Mouse (Mus musculus) intestine, postnatal 0 days (tissue): ENCODE results near the gene 1190005I06Rik. TPM values are rescaled to one million over a fixed set of nuclear protein-coding genes. Genes with fewer than 3 reads are reported as not detected.

ENCODE experiments used
- ATAC-seq: fragments of 200-750 bp; cut with Nextera tagmentation; 2 replicates; pipeline ENCODE4 v1.8.0; 2017; ENCODE audit warnings: mild to moderate bottlenecking, moderate TSS enrichment, moderate library complexity
- H3K27ac ChIP-seq: fragments of 300-500 bp; sonication (generic); 2 replicates; pipeline ENCODE4 v1.5.1; 2014; ENCODE audit warnings: mild to moderate bottlenecking, low read depth, low read length, moderate library complexity
- H3K27me3 ChIP-seq: fragments of 300-500 bp; sonication (generic); replicated peaks from 2 replicates; pipeline ENCODE4 v1.6.1; 2014; ENCODE audit warnings: low read length, mixed read lengths; ENCODE audit not compliant: control insufficient read depth, insufficient read depth
- H3K36me3 ChIP-seq: fragments of 300-500 bp; sonication (generic); 2 replicates; pipeline ENCODE4 v1.6.1; 2014; ENCODE audit warnings: mild to moderate bottlenecking, moderate library complexity; ENCODE audit not compliant: control insufficient read depth, insufficient read depth
- H3K4me1 ChIP-seq: fragments of 300-500 bp; sonication (generic); replicated peaks from 2 replicates; pipeline ENCODE4 v1.6.1; 2014; ENCODE audit warnings: antibody characterized with exemption, low read length, mixed read lengths; ENCODE audit not compliant: control insufficient read depth, insufficient read depth
- H3K4me2 ChIP-seq: fragments of 300-500 bp; sonication (generic); replicated peaks from 2 replicates; pipeline ENCODE4 v1.6.1; 2014; ENCODE audit warnings: low read depth, mild to moderate bottlenecking, moderate library complexity
- H3K4me3 ChIP-seq: fragments of 300-500 bp; sonication (generic); 2 replicates; pipeline ENCODE4 v1.5.1; 2014; ENCODE audit warnings: low read depth, low read length
- H3K9ac ChIP-seq: fragments of 300-500 bp; sonication (generic); 2 replicates; pipeline ENCODE4 v1.6.1; 2014; ENCODE audit warnings: mild to moderate bottlenecking, low read depth, low read length
- H3K9me3 ChIP-seq: fragments of 300-500 bp; sonication (generic); 2 replicates; pipeline ENCODE4 v1.6.1; 2016; ENCODE audit warnings: mixed run types; ENCODE audit not compliant: control insufficient read depth
- CTCF ChIP-seq: sonication (generic); IDR thresholded peaks from 2 replicates; pipeline ENCODE4 v1.5.1; 2016; ENCODE audit warnings: low read depth, mild to moderate bottlenecking, control low read depth, antibody characterized with exemption, moderate library complexity
- WGBS: fragments of 180-500 bp; shearing (Covaris S2); extraction: QIAGEN DNeasy Blood & Tissue Kit; methylation state at CpG from one replicate; pipeline ENCODE4 v1.1.7; 2014; 5-methylcytosine and 5-hydroxymethylcytosine counted together
- polyA plus RNA-seq: library from polyadenylated mRNA; unstranded; fragments of >200 nt; fragmentation: Nextera tagmentation; extraction: Ambion mirVana; gene quantifications from 2 replicates; pipeline ENCODE4 v1.2.1, GENCODE M21; 2015

1190005I06Rik gene
- polyA plus RNA-seq, 1 experiment from 2014 or later: 4.0 TPM

GRCm38 (mm10) chr8:120618110-120618509, 29.3 kb downstream of the 1190005I06Rik start:
- WGBS: 3% methylated on average over 6 of the region's 6 CpGs
- peak; percentile 51; the same call in 1 of the 2 replicates for ATAC-seq
- no peaks in the 10 kb centered on the region for H3K9me3 ChIP-seq
- no peaks in the 10 kb centered on the region for H3K27me3 ChIP-seq
- H3K9ac ChIP-seq: no peak overlapping the region
- no peak overlapping the region for H3K4me2 ChIP-seq
- peak; percentile 92 for TF ChIP-seq CTCF
- H3K36me3 ChIP-seq: no peaks in the 10 kb centered on the region
- no peaks in the 10 kb centered on the region for H3K4me1 ChIP-seq
- no peak overlapping the region for H3K4me3 ChIP-seq
- no peak overlapping the region for H3K27ac ChIP-seq

GRCm38 (mm10) chr8:120616663-120617626, 30.5 kb downstream of the 1190005I06Rik start:
- 57% methylated on average over 7 of the region's 8 CpGs for WGBS

GRCm38 (mm10) chr8:120614491-120614890, 32.9 kb downstream of the 1190005I06Rik start:
- no peak overlapping the region for H3K9ac ChIP-seq
- no peaks in the 10 kb centered on the region for H3K4me1 ChIP-seq
- H3K36me3 ChIP-seq: no peaks in the 10 kb centered on the region
- no peak overlapping the region for H3K4me3 ChIP-seq
- no peak overlapping the region for H3K27ac ChIP-seq
- H3K4me2 ChIP-seq: no peak overlapping the region
- WGBS: 92% methylated on average over 3 of the region's 3 CpGs
- H3K9me3 ChIP-seq: no peaks in the 10 kb centered on the region
- H3K27me3 ChIP-seq: no peaks in the 10 kb centered on the region
- 0 out of 2 replicates have a peak, but pooled peaks have one; percentile 16 for TF ChIP-seq CTCF
- no peak for ATAC-seq

More at GRCm38 (mm10) chr8:120616663-120617626, 30.5 kb downstream of the 1190005I06Rik start:
- no peak for TF ChIP-seq CTCF
- Histone ChIP-seq H3K9ac (no peak overlapping the region), H3K4me1 (no peaks in the 10 kb centered on the region), H3K4me3 (no peak overlapping the region), H3K27ac (no peak overlapping the region), H3K36me3 (no peaks in the 10 kb centered on the region), H3K27me3 (no peaks in the 10 kb centered on the region), H3K9me3 (no peaks in the 10 kb centered on the region), H3K4me2 (no peak overlapping the region)
- ATAC-seq: no peak

- Histone ChIP-seq H3K36me3 (no peaks in the 10 kb centered on the region), H3K9me3 (no peaks in the 10 kb centered on the region), H3K27ac (no peak overlapping the region), H3K9ac (no peak overlapping the region), H3K27me3 (no peaks in the 10 kb centered on the region), H3K4me2 (no peak overlapping the region), H3K4me3 (no peak overlapping the region), H3K4me1 (no peaks in the 10 kb centered on the region)
- no peak for ATAC-seq
- no peak for TF ChIP-seq CTCF
- 81% methylated on average over 6 of the region's 6 CpGs for WGBS
Measured at GRCm38 (mm10) chr8:120610824-120611223, 36.6 kb downstream of the 1190005I06Rik start.

- Histone ChIP-seq H3K4me2 (peak overlapping the region; percentile 21), H3K9me3 (no peaks in the 10 kb centered on the region), H3K27ac (no peak overlapping the region), H3K36me3 (no peaks in the 10 kb centered on the region), H3K4me1 (no peaks in the 10 kb centered on the region), H3K4me3 (no peak overlapping the region), H3K27me3 (no peaks in the 10 kb centered on the region), H3K9ac (no peak overlapping the region)
- 10% methylated on average over 7 of the region's 7 CpGs for WGBS
- TF ChIP-seq CTCF: peak; percentile 91
- no peak for ATAC-seq
Measured at GRCm38 (mm10) chr8:120607885-120608284, 39.5 kb downstream of the 1190005I06Rik start.

- Histone ChIP-seq H3K9me3 (no peaks in the 10 kb centered on the region), H3K4me1 (no peaks in the 10 kb centered on the region), H3K27ac (no peak overlapping the region), H3K27me3 (no peaks in the 10 kb centered on the region), H3K36me3 (no peaks in the 10 kb centered on the region), H3K9ac (no peak overlapping the region), H3K4me3 (no peak overlapping the region), H3K4me2 (peak overlapping the region; percentile 21; the same call in 1 of the 2 replicates)
- ATAC-seq: no peak
- 81% methylated on average over 9 of the region's 9 CpGs for WGBS
- no peak for TF ChIP-seq CTCF
Measured at GRCm38 (mm10) chr8:120607460-120607859, 40.0 kb downstream of the 1190005I06Rik start.
